Mouse (Mus musculus): ENCODE measurements around the gene Ube2c. TPM values are rescaled to one million over a fixed set of nuclear protein-coding genes. Genes with fewer than 3 reads are reported as not detected.
A peak's percentile ranks its signal among the peaks of the same experiment; 100 is the strongest.

Ube2c gene
- total and polyA plus RNA-seq, 3 experiments = 1.5 to 7.3 (median 4.2) TPM

DNA sequence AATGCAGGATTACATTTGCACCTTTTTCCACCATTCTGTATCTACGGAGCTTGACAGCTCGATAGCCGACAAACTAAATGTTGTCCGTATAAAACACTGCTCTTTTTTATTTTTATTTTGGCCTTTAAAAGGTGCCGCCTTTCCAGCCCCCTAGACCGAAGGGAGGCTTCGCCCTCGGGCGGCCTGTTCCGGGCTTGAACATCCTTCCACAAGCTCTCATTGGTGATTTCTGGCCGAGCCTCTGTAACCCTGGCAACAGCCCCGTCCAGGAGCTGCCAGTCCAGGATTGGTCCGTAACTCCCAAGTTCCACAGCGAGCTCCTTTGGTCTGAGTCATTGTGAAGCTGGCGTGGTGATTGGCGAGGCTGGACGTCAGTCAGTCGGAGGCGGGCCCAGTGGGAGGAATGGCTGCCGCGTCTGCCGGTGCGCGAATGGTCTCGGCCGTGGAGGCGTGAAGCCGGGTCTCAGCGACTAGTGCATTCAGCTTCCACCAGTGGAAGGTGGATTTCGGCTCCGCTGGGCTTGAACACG is 53.0 kb downstream of the Ube2c start, which contains the start of gene Zswim1:
Gene Zswim1, plus strand, starts transcription at position 51 of the 530 bp plus-strand sequence.
- intact Hi-C loops (cut with DNase I) = loop anchor here (2.0 kb wide), 1 partner anchor 18 kb away; the partner anchor contains the start of genes Acot8 and Zswim3
- no peaks in the 10 kb centered on the region for H3K36me3 ChIP-seq (ENCODE audit: control insufficient read depth, insufficient read depth, low read length)
- DNase-seq = peak; percentile 99 to 100
- peak within 1 kb of the TSS; percentile 80 for H3K27ac ChIP-seq
- TF ChIP-seq EP300 (IDR thresholded peaks at IDR 0.05; ENCODE audit: insufficient read depth, low read depth, low read length) (no peak), POLR2A (IDR thresholded peaks at IDR 0.05; ENCODE audit: insufficient read depth, low read depth, low read length) (peak; percentile 84), CTCF (IDR thresholded peaks at IDR 0.05) (peak; percentile 14; the same call in 1 of the 2 replicates)
- no peaks in the 10 kb centered on the region for H3K79me2 ChIP-seq (replicated peaks; ENCODE audit: control insufficient read depth, insufficient read depth, low read length)
- WGBS = 1% methylated on average over 32 of the region's 32 CpGs
- H3K4me1 ChIP-seq (ENCODE audit: control insufficient read depth, insufficient read depth, low read length) = no peaks in the 10 kb centered on the region; the same call in 1 of the 2 replicates
- H3K9ac ChIP-seq (ENCODE audit: low read depth, low read length) = peak within 1 kb of the TSS; percentile 90
- peak within 1 kb of the TSS; percentile 61 for H3K4me3 ChIP-seq
- no peaks in the 10 kb centered on the region for H3K27me3 ChIP-seq (ENCODE audit: control insufficient read depth, insufficient read depth, low read length)

DNA sequence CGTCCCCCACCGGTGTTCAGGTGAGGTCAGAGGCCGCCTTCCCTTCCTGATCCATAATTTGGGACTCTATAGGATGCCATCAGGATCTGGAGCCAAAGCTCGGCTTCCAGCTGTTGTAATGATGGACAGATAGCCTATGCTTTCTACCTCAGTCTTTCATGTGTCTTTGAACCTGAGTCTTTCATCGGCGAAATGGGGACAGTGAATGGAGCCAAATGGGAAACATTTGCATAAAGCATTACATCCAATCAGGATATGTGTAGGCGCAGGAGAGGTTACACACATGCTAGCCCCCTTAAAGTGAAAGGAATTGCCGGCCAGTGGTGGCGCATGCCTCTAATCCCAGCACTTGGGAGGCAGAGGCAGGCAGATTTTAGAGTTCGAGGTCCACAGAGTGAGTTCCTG is 53.5 kb downstream of the Ube2c start:
- Histone ChIP-seq H3K4me1 (ENCODE audit: control insufficient read depth, insufficient read depth, low read length) (no peaks in the 10 kb centered on the region; the same call in 1 of the 2 replicates), H3K27ac (peak overlapping the region; percentile 80), H3K36me3 (ENCODE audit: control insufficient read depth, insufficient read depth, low read length) (no peaks in the 10 kb centered on the region), H3K79me2 (replicated peaks; ENCODE audit: control insufficient read depth, insufficient read depth, low read length) (no peaks in the 10 kb centered on the region), H3K9ac (ENCODE audit: low read depth, low read length) (peak overlapping the region; percentile 90), H3K27me3 (ENCODE audit: control insufficient read depth, insufficient read depth, low read length) (no peaks in the 10 kb centered on the region), H3K4me3 (peak overlapping the region; percentile 61)
- under 1% methylated on average over 10 of the region's 10 CpGs for WGBS
- intact Hi-C loops (cut with DNase I) = loop anchor here (2.0 kb wide), 1 partner anchor 18 kb away; the partner anchor contains the start of genes Acot8 and Zswim3
- TF ChIP-seq CTCF (IDR thresholded peaks at IDR 0.05) (peak; percentile 24; the same call in 1 of the 2 replicates), EP300 (IDR thresholded peaks at IDR 0.05; ENCODE audit: insufficient read depth, low read depth, low read length) (no peak)
- DNase-seq = no peak

DNA sequence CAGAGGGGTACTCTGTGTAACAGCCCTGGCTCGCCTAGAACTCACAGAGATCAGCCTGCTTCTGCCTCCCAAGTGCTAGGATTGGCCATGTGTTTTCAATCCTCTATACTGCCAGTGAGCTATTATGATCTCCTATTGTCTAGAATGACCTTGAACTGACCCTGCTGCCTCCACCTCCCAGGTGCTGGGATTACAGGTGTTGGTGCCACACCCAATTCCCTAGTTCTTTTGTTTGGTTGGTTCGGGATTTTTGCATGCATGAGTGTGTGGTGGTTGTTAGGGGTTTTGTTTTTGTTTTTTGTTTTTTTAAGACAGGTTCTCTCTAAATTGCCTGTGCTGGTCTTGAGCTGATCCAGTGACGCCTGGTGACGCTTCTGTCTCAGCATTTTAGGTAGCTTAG is 54.3 kb downstream of the Ube2c start:
- Histone ChIP-seq H3K27me3 (ENCODE audit: control insufficient read depth, insufficient read depth, low read length) (no peaks in the 10 kb centered on the region), H3K4me3 (no peak overlapping the region), H3K27ac (no peak overlapping the region), H3K36me3 (ENCODE audit: control insufficient read depth, insufficient read depth, low read length) (no peaks in the 10 kb centered on the region), H3K9ac (ENCODE audit: low read depth, low read length) (no peak overlapping the region), H3K79me2 (replicated peaks; ENCODE audit: control insufficient read depth, insufficient read depth, low read length) (no peaks in the 10 kb centered on the region), H3K4me1 (ENCODE audit: control insufficient read depth, insufficient read depth, low read length) (no peaks in the 10 kb centered on the region; the same call in 1 of the 2 replicates)
- WGBS = 88% methylated on average over 4 of the region's 4 CpGs
- no peak for TF ChIP-seq POLR2A (IDR thresholded peaks at IDR 0.05; ENCODE audit: insufficient read depth, low read depth, low read length)
- TF ChIP-seq CTCF (IDR thresholded peaks at IDR 0.05) = no peak
- no peak for TF ChIP-seq EP300 (IDR thresholded peaks at IDR 0.05; ENCODE audit: insufficient read depth, low read depth, low read length)
- no peak for DNase-seq
- intact Hi-C loops (cut with DNase I) = loop anchor here (2.0 kb wide), 1 partner anchor 19 kb away; the partner anchor contains the start of genes Acot8 and Zswim3

DNA sequence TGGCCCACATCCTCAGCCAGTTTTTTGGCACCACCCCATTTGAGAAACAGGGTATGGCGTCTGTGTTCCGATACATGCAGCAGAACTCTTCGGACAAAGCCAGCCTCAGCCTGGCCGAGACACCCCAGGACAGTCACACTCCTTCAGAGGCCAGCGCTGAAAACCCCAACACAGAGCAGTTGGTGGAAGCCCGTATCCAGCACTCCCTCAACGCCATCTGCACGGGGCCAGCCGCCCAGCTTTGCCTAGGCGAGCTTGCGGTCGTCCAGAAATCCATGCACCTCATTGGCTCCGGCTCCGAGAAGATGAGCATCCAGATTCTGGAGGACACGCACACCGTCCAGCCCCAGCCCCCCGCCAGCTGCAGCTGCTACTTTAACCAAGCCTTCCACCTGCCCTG is 55.8 kb downstream of the Ube2c start:
- no peak overlapping the region for H3K9ac ChIP-seq (ENCODE audit: low read depth, low read length)
- intact Hi-C loops (cut with DNase I) = no loop called here
- 96% methylated on average over 17 of the region's 17 CpGs for WGBS
- no peaks in the 10 kb centered on the region for H3K36me3 ChIP-seq (ENCODE audit: control insufficient read depth, insufficient read depth, low read length)
- H3K79me2 ChIP-seq (replicated peaks; ENCODE audit: control insufficient read depth, insufficient read depth, low read length) = no peaks in the 10 kb centered on the region
- no peak for DNase-seq
- H3K27me3 ChIP-seq (ENCODE audit: control insufficient read depth, insufficient read depth, low read length) = no peaks in the 10 kb centered on the region
- H3K27ac ChIP-seq = no peak overlapping the region
- no peak overlapping the region for H3K4me3 ChIP-seq
- H3K4me1 ChIP-seq (ENCODE audit: control insufficient read depth, insufficient read depth, low read length) = no peaks in the 10 kb centered on the region; the same call in 1 of the 2 replicates
- TF ChIP-seq CTCF (IDR thresholded peaks at IDR 0.05) (no peak), POLR2A (IDR thresholded peaks at IDR 0.05; ENCODE audit: insufficient read depth, low read depth, low read length) (no peak), EP300 (IDR thresholded peaks at IDR 0.05; ENCODE audit: insufficient read depth, low read depth, low read length) (no peak)

DNA sequence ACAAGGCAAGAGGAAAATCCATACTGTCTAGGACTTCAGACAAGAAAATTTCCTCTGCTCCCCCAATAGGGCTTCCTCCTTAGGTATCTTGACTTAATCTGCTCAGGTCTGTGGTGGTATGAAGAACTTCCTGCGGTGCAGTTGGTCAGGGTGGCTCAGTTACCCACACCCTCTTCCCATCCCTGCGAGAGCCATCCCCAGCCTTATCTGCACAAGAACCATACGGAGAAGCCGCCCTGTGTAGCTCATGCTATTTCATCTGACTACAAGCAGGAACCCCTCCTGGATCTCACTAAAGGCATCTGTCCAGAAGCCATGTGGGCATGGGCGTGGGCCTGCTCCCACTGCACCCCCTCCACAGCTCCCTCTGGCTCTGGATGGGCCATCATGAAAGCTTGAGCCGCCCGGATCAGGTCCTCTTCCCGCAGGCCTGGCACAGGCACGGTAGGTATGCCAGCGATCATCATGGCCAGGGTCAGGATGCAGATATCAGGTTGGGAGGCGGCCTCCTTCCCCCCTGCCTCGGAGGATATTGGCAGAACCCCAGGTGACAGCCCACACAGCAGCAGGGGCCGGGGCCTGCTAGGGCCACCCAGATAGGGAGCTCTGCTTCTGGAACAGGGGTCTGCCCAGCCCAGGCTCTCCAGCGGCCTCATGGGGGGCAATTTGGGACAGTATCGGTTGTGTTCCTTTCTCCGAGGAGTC is 57.6 kb downstream of the Ube2c start:
- H3K4me1 ChIP-seq (ENCODE audit: control insufficient read depth, insufficient read depth, low read length) = no peaks in the 10 kb centered on the region; the same call in 1 of the 2 replicates
- H3K27me3 ChIP-seq (ENCODE audit: control insufficient read depth, insufficient read depth, low read length) = no peaks in the 10 kb centered on the region
- no peak overlapping the region for H3K27ac ChIP-seq
- no peaks in the 10 kb centered on the region for H3K36me3 ChIP-seq (ENCODE audit: control insufficient read depth, insufficient read depth, low read length)
- no peak for TF ChIP-seq EP300 (IDR thresholded peaks at IDR 0.05; ENCODE audit: insufficient read depth, low read depth, low read length)
- no peak for TF ChIP-seq CTCF (IDR thresholded peaks at IDR 0.05)
- TF ChIP-seq POLR2A (IDR thresholded peaks at IDR 0.05; ENCODE audit: insufficient read depth, low read depth, low read length) = no peak
- no peak overlapping the region for H3K4me3 ChIP-seq
- no peak for DNase-seq
- intact Hi-C loops (cut with DNase I) = no loop called here
- H3K79me2 ChIP-seq (replicated peaks; ENCODE audit: control insufficient read depth, insufficient read depth, low read length) = no peaks in the 10 kb centered on the region
- WGBS = 74% methylated on average over 16 of the region's 16 CpGs
- H3K9ac ChIP-seq (ENCODE audit: low read depth, low read length) = no peak overlapping the region

Other genes with a start within 250 kb of the Ube2c start
- gene Wfdc2, start 207.5 kb upstream of the Ube2c start, total RNA-seq (2021) = 1 to 10 TPM in 1 of 2 experiments, under 1 TPM in 1; 0.43 to 1.3 TPM
- 0.50 and 78.4 TPM in 2 replicates for gene Wfdc2, start 207.5 kb upstream of the Ube2c start, polyA plus RNA-seq (2012; rRNA removed)
- not detected for gene Spint3, start 196.4 kb upstream of the Ube2c start, total RNA-seq (2021)
- not detected in 2 replicates for gene Spint3, start 196.4 kb upstream of the Ube2c start, polyA plus RNA-seq (2012; rRNA removed)
- gene Wfdc6a, start 184.5 kb upstream of the Ube2c start, total RNA-seq (2021) = under 1 TPM in 1 of 2 experiments, not detected in 1; 0.30 TPM
- 0.47 and 0.56 TPM in 2 replicates for gene Wfdc6a, start 184.5 kb upstream of the Ube2c start, polyA plus RNA-seq (2012; rRNA removed)
- gene Eppin, start 176.3 kb upstream of the Ube2c start, total RNA-seq (2021) = not detected
- 0.16 TPM in 1 of 2 replicates, not detected in the other for gene Eppin, start 176.3 kb upstream of the Ube2c start, polyA plus RNA-seq (2012; rRNA removed)
- not detected for gene Wfdc6b, start 156.4 kb upstream of the Ube2c start, total RNA-seq (2021)
- gene Wfdc6b, start 156.4 kb upstream of the Ube2c start, polyA plus RNA-seq (2012; rRNA removed) = not detected in 2 replicates
- gene Wfdc8, start 156.3 kb upstream of the Ube2c start, total RNA-seq (2021) = not detected
- gene Wfdc8, start 156.3 kb upstream of the Ube2c start, polyA plus RNA-seq (2012; rRNA removed) = not detected in 2 replicates
- gene Wfdc16, start 131.1 kb upstream of the Ube2c start, total RNA-seq (2021) = not detected
- not detected in 2 replicates for gene Wfdc16, start 131.1 kb upstream of the Ube2c start, polyA plus RNA-seq (2012; rRNA removed)
- gene Wfdc10, start 113.9 kb upstream of the Ube2c start, total RNA-seq (2021) = not detected
- gene Wfdc10, start 113.9 kb upstream of the Ube2c start, polyA plus RNA-seq (2012; rRNA removed) = not detected in 2 replicates
- not detected for gene Wfdc9, start 113.3 kb upstream of the Ube2c start, total RNA-seq (2021)
- gene Wfdc9, start 113.3 kb upstream of the Ube2c start, polyA plus RNA-seq (2012; rRNA removed) = not detected in 2 replicates
- gene Wfdc11, start 95.8 kb upstream of the Ube2c start, total RNA-seq (2021) = not detected
- gene Wfdc11, start 95.8 kb upstream of the Ube2c start, polyA plus RNA-seq (2012; rRNA removed) = not detected in 2 replicates
- gene Wfdc13, start 84.8 kb upstream of the Ube2c start, total RNA-seq (2021) = not detected
- 0.25 TPM in 1 of 2 replicates, not detected in the other for gene Wfdc13, start 84.8 kb upstream of the Ube2c start, polyA plus RNA-seq (2012; rRNA removed)
- not detected for gene Spint4, start 71.4 kb upstream of the Ube2c start, total RNA-seq (2021)
- not detected in 2 replicates for gene Spint4, start 71.4 kb upstream of the Ube2c start, polyA plus RNA-seq (2012; rRNA removed)
- not detected for gene Spint5, start 54.6 kb upstream of the Ube2c start, total RNA-seq (2021)
- gene Spint5, start 54.6 kb upstream of the Ube2c start, polyA plus RNA-seq (2012; rRNA removed) = not detected in 2 replicates
- not detected for gene Wfdc3, start 24.0 kb upstream of the Ube2c start, total RNA-seq (2021)
- gene Wfdc3, start 24.0 kb upstream of the Ube2c start, polyA plus RNA-seq (2012; rRNA removed) = 0.31 and 0.50 TPM in 2 replicates
- 10 to 100 TPM; 21.8 to 21.9 TPM for gene Dnttip1, start 23.9 kb upstream of the Ube2c start, total RNA-seq (2021)
- 15.0 and 15.9 TPM in 2 replicates for gene Dnttip1, start 23.9 kb upstream of the Ube2c start, polyA plus RNA-seq (2012; rRNA removed)
- gene Tnnc2, start 10.1 kb downstream of the Ube2c start, total RNA-seq (2021) = under 1 TPM in 1 of 2 experiments, not detected in 1; 0.50 TPM
- gene Tnnc2, start 10.1 kb downstream of the Ube2c start, polyA plus RNA-seq (2012; rRNA removed) = not detected in 2 replicates
- 10 to 100 TPM; 21.2 to 30.3 TPM for gene Snx21, start 15.9 kb downstream of the Ube2c start, total RNA-seq (2021)
- gene Snx21, start 15.9 kb downstream of the Ube2c start, polyA plus RNA-seq (2012; rRNA removed) = 24.7 and 29.0 TPM in 2 replicates
- gene Acot8, start 35.0 kb downstream of the Ube2c start, total RNA-seq (2021) = 10 to 100 TPM; 13.3 to 14.0 TPM
- 17.0 and 19.1 TPM in 2 replicates for gene Acot8, start 35.0 kb downstream of the Ube2c start, polyA plus RNA-seq (2012; rRNA removed)
- gene Zswim3, start 35.2 kb downstream of the Ube2c start, total RNA-seq (2021) = 1 to 10 TPM; 1.7 to 2.1 TPM
- 2.1 and 2.8 TPM in 2 replicates for gene Zswim3, start 35.2 kb downstream of the Ube2c start, polyA plus RNA-seq (2012; rRNA removed)
- gene Zswim1, start 52.8 kb downstream of the Ube2c start, total RNA-seq (2021) = 1 to 10 TPM; 4.5 to 5.3 TPM
- 5.1 and 6.4 TPM in 2 replicates for gene Zswim1, start 52.8 kb downstream of the Ube2c start, polyA plus RNA-seq (2012; rRNA removed)
- gene Spata25, start 58.6 kb downstream of the Ube2c start, total RNA-seq (2021) = under 1 TPM; 0.60 to 0.68 TPM
- 0.23 TPM in 1 of 2 replicates, not detected in the other for gene Spata25, start 58.6 kb downstream of the Ube2c start, polyA plus RNA-seq (2012; rRNA removed)
- gene Ctsa, start 63.0 kb downstream of the Ube2c start, total RNA-seq (2021) = 10 to 100 TPM; 94.3 to 99.8 TPM
- 200 and 232 TPM in 2 replicates for gene Ctsa, start 63.0 kb downstream of the Ube2c start, polyA plus RNA-seq (2012; rRNA removed)
- gene Neurl2, start 63.6 kb downstream of the Ube2c start, total RNA-seq (2021) = 10 to 100 TPM; 47.2 to 49.2 TPM
- gene Neurl2, start 63.6 kb downstream of the Ube2c start, polyA plus RNA-seq (2012; rRNA removed) = 54.2 and 54.8 TPM in 2 replicates
- 10 to 100 TPM; 33.8 to 36.1 TPM for gene Pltp, start 87.8 kb downstream of the Ube2c start, total RNA-seq (2021)
- 57.4 and 71.2 TPM in 2 replicates for gene Pltp, start 87.8 kb downstream of the Ube2c start, polyA plus RNA-seq (2012; rRNA removed)
- gene Pcif1, start 109.4 kb downstream of the Ube2c start, total RNA-seq (2021) = 10 to 100 TPM; 25.7 to 31.8 TPM
- 18.4 and 20.8 TPM in 2 replicates for gene Pcif1, start 109.4 kb downstream of the Ube2c start, polyA plus RNA-seq (2012; rRNA removed)
- gene Zfp335, start 141.9 kb downstream of the Ube2c start, total RNA-seq (2021) = 1 to 10 TPM; 8.0 to 8.2 TPM
- 14.0 and 14.3 TPM in 2 replicates for gene Zfp335, start 141.9 kb downstream of the Ube2c start, polyA plus RNA-seq (2012; rRNA removed)
- under 1 TPM; 0.93 to 0.99 TPM for gene Mmp9, start 170.9 kb downstream of the Ube2c start, total RNA-seq (2021)
- 3.5 and 5.1 TPM in 2 replicates for gene Mmp9, start 170.9 kb downstream of the Ube2c start, polyA plus RNA-seq (2012; rRNA removed)
- gene Slc12a5, start 190.9 kb downstream of the Ube2c start, total RNA-seq (2021) = 1 to 10 TPM; 2.2 to 2.3 TPM
- gene Slc12a5, start 190.9 kb downstream of the Ube2c start, polyA plus RNA-seq (2012; rRNA removed) = 1.5 TPM in 2 replicates

All from heart, adult 2 months (tissue).